Mouse (Mus musculus) layer of hippocampus, adult 11-12 months (tissue): ENCODE results near the gene Slc9b2.

Source experiments
- DNase-seq: peaks from one replicate; pipeline ENCODE4 v3.0.0; 2022; ENCODE audit warnings: low spot score

Slc9b2 gene

GRCm38 (mm10) chr3:135313727-135314126 is 6.2 kb downstream of the Slc9b2 start:
- no peak for DNase-seq

- no peak for DNase-seq
Measured at GRCm38 (mm10) chr3:135314811-135315210, 7.3 kb downstream of the Slc9b2 start.

GRCm38 (mm10) chr3:135315720-135316425 is 8.4 kb downstream of the Slc9b2 start:
- no peak for DNase-seq

- no peak for DNase-seq
Measured at GRCm38 (mm10) chr3:135318331-135318730, 10.8 kb downstream of the Slc9b2 start.

GRCm38 (mm10) chr3:135324354-135324753 is 16.9 kb downstream of the Slc9b2 start:
- DNase-seq: no peak

GRCm38 (mm10) chr3:135327176-135327575 is 19.7 kb downstream of the Slc9b2 start:
- DNase-seq: no peak

GRCm38 (mm10) chr3:135327601-135328000 is 20.1 kb downstream of the Slc9b2 start:
- no peak for DNase-seq

- DNase-seq: peak; percentile 41
Measured at GRCm38 (mm10) chr3:135328560-135328959, 21.1 kb downstream of the Slc9b2 start.

GRCm38 (mm10) chr3:135332691-135333090 is 25.2 kb downstream of the Slc9b2 start:
- DNase-seq: no peak

GRCm38 (mm10) chr3:135333763-135334162 is 26.3 kb downstream of the Slc9b2 start:
- DNase-seq: no peak

GRCm38 (mm10) chr3:135347739-135348264 is 40.3 kb downstream of the Slc9b2 start, which contains the start of gene Slc9b1:
TSS of gene Slc9b1 (plus strand) at chr3:135348029.
- DNase-seq: no peak

GRCm38 (mm10) chr3:135349022-135349421 is 41.5 kb downstream of the Slc9b2 start:
- no peak for DNase-seq

GRCm38 (mm10) chr3:135351857-135352256 is 44.4 kb downstream of the Slc9b2 start:
- DNase-seq: no peak

- DNase-seq: no peak
Measured at GRCm38 (mm10) chr3:135357394-135357793, 49.9 kb downstream of the Slc9b2 start.

GRCm38 (mm10) chr3:135375836-135376235 is 68.3 kb downstream of the Slc9b2 start:
- DNase-seq: no peak

- no peak for DNase-seq
Measured at GRCm38 (mm10) chr3:135377445-135377844, 69.9 kb downstream of the Slc9b2 start.

- no peak for DNase-seq
Measured at GRCm38 (mm10) chr3:135379868-135380267, 72.4 kb downstream of the Slc9b2 start.

- no peak for DNase-seq
Measured at GRCm38 (mm10) chr3:135393186-135393585, 85.7 kb downstream of the Slc9b2 start.
